Mouse (Mus musculus): Measurements from ENCODE around the gene Frem2. TPM values are rescaled to one million over a fixed set of nuclear protein-coding genes. Genes with fewer than 3 reads are reported as not detected.

Frem2 gene
- polyA plus RNA-seq, 1 experiment from 2014 or later: 4.6 TPM

- no peak overlapping the region for H3K27ac ChIP-seq
- no peak overlapping the region for H3K9ac ChIP-seq
- H3K27me3 ChIP-seq: peaks cover 42% of the 10 kb centered on the region
- H3K4me3 ChIP-seq: no peak overlapping the region
- no peak for ATAC-seq (ENCODE audit: low FRiP score)
- H3K36me3 ChIP-seq: 0 out of 2 replicates have a peak, but pooled peaks cover 3% of the 10 kb centered on the region
- peaks cover 19% of the 10 kb centered on the region for H3K4me1 ChIP-seq
- 84% methylated on average over 13 of the region's 13 CpGs for WGBS
- no peak overlapping the region for H3K4me2 ChIP-seq (replicated peaks)
- H3K9me3 ChIP-seq (replicated peaks): peaks cover 11% of the 10 kb centered on the region
These were observed 1.8 kb downstream of the Frem2 start for GRCm38 (mm10) chr3:53655343-53655742.

- Histone ChIP-seq H3K4me2 (replicated peaks) (peak overlapping the region; percentile 2; the same call in 1 of the 2 replicates), H3K9ac (no peak overlapping the region), H3K4me3 (no peak overlapping the region), H3K27ac (no peak overlapping the region; the same call in 1 of the 2 replicates), H3K4me1 (peaks cover 6% of the 10 kb centered on the region), H3K9me3 (replicated peaks) (peaks cover 11% of the 10 kb centered on the region), H3K27me3 (peaks cover 7% of the 10 kb centered on the region), H3K36me3 (0 out of 2 replicates have a peak, but pooled peaks cover 3% of the 10 kb centered on the region)
- 3% methylated on average over 8 of the region's 8 CpGs for WGBS
- ATAC-seq (ENCODE audit: low FRiP score): no peak
These were observed 7.0 kb downstream of the Frem2 start for GRCm38 (mm10) chr3:53650003-53650748.

GRCm38 (mm10) chr3:53649425-53649824, 7.7 kb downstream of the Frem2 start:
- WGBS: 52% methylated on average over 4 of the region's 4 CpGs
- H3K4me3 ChIP-seq: no peak overlapping the region
- peaks cover 6% of the 10 kb centered on the region for H3K4me1 ChIP-seq
- ATAC-seq (ENCODE audit: low FRiP score): no peak
- H3K27me3 ChIP-seq: no peaks in the 10 kb centered on the region
- peaks cover 6% of the 10 kb centered on the region for H3K9me3 ChIP-seq (replicated peaks)
- H3K4me2 ChIP-seq (replicated peaks): no peak overlapping the region
- no peak overlapping the region for H3K27ac ChIP-seq
- H3K36me3 ChIP-seq: 0 out of 2 replicates have a peak, but pooled peaks cover 3% of the 10 kb centered on the region
- H3K9ac ChIP-seq: no peak overlapping the region

- WGBS: 83% methylated on average over 4 of the region's 4 CpGs
- H3K4me3 ChIP-seq: no peak overlapping the region
These were observed 8.3 kb downstream of the Frem2 start for GRCm38 (mm10) chr3:53648902-53649301.

GRCm38 (mm10) chr3:53635948-53636347, 21.2 kb downstream of the Frem2 start:
- no peak overlapping the region for H3K27ac ChIP-seq
- H3K9ac ChIP-seq: no peak overlapping the region
- ATAC-seq (ENCODE audit: low FRiP score): no peak
- H3K9me3 ChIP-seq (replicated peaks): no peaks in the 10 kb centered on the region
- no peak overlapping the region for H3K4me2 ChIP-seq (replicated peaks)
- H3K4me1 ChIP-seq: no peaks in the 10 kb centered on the region
- H3K27me3 ChIP-seq: no peaks in the 10 kb centered on the region
- WGBS: 83% methylated on average over 3 of the region's 3 CpGs
- no peak overlapping the region for H3K4me3 ChIP-seq
- no peaks in the 10 kb centered on the region for H3K36me3 ChIP-seq

More at GRCm38 (mm10) chr3:53648902-53649301, 8.3 kb downstream of the Frem2 start:
- ATAC-seq (ENCODE audit: low FRiP score): no peak
- Histone ChIP-seq H3K4me2 (replicated peaks) (no peak overlapping the region), H3K27ac (no peak overlapping the region), H3K27me3 (no peaks in the 10 kb centered on the region), H3K9me3 (replicated peaks) (0 out of 2 replicates have a peak, but pooled peaks cover under 1% of the 10 kb centered on the region), H3K36me3 (0 out of 2 replicates have a peak, but pooled peaks cover 3% of the 10 kb centered on the region), H3K4me1 (peaks cover 6% of the 10 kb centered on the region), H3K9ac (no peak overlapping the region)

- H3K4me1 ChIP-seq: no peaks in the 10 kb centered on the region
- H3K4me3 ChIP-seq: no peak overlapping the region
- WGBS: 59% methylated on average over 14 of the region's 14 CpGs
- H3K9me3 ChIP-seq (replicated peaks): no peaks in the 10 kb centered on the region
- H3K4me2 ChIP-seq (replicated peaks): no peak overlapping the region
- no peaks in the 10 kb centered on the region for H3K36me3 ChIP-seq
- H3K27me3 ChIP-seq: no peaks in the 10 kb centered on the region
- no peak overlapping the region for H3K9ac ChIP-seq
- H3K27ac ChIP-seq: no peak overlapping the region
- ATAC-seq (ENCODE audit: low FRiP score): no peak
These were observed 26.0 kb downstream of the Frem2 start for GRCm38 (mm10) chr3:53631126-53631525.

- no peak overlapping the region for H3K4me2 ChIP-seq (replicated peaks)
- H3K36me3 ChIP-seq: no peaks in the 10 kb centered on the region
- no peak overlapping the region for H3K4me3 ChIP-seq
- no peaks in the 10 kb centered on the region for H3K9me3 ChIP-seq (replicated peaks)
- 72% methylated on average over 4 of the region's 4 CpGs for WGBS
- H3K9ac ChIP-seq: no peak overlapping the region
- ATAC-seq (ENCODE audit: low FRiP score): no peak
- H3K27me3 ChIP-seq: no peaks in the 10 kb centered on the region
- no peak overlapping the region for H3K27ac ChIP-seq
- no peaks in the 10 kb centered on the region for H3K4me1 ChIP-seq
These were observed 26.5 kb downstream of the Frem2 start for GRCm38 (mm10) chr3:53630630-53631029.

GRCm38 (mm10) chr3:53629966-53630365, 27.2 kb downstream of the Frem2 start:
- 87% methylated on average over 5 of the region's 5 CpGs for WGBS
- ATAC-seq (ENCODE audit: low FRiP score): no peak
- no peak overlapping the region for H3K9ac ChIP-seq

GRCm38 (mm10) chr3:53623222-53623621, 33.9 kb downstream of the Frem2 start:
- Histone ChIP-seq H3K9me3 (replicated peaks) (no peaks in the 10 kb centered on the region), H3K4me2 (replicated peaks) (no peak overlapping the region), H3K27ac (no peak overlapping the region), H3K4me1 (peaks cover 3% of the 10 kb centered on the region; the same call in 1 of the 2 replicates), H3K4me3 (no peak overlapping the region), H3K27me3 (no peaks in the 10 kb centered on the region), H3K36me3 (no peaks in the 10 kb centered on the region), H3K9ac (no peak overlapping the region)
- 85% methylated on average over 8 of the region's 8 CpGs for WGBS
- no peak for ATAC-seq (ENCODE audit: low FRiP score)

More at GRCm38 (mm10) chr3:53629966-53630365, 27.2 kb downstream of the Frem2 start:
- Histone ChIP-seq H3K4me2 (replicated peaks) (no peak overlapping the region), H3K9me3 (replicated peaks) (no peaks in the 10 kb centered on the region), H3K36me3 (no peaks in the 10 kb centered on the region), H3K4me3 (no peak overlapping the region), H3K27ac (no peak overlapping the region), H3K27me3 (no peaks in the 10 kb centered on the region), H3K4me1 (no peaks in the 10 kb centered on the region)

GRCm38 (mm10) chr3:53620978-53621377, 36.2 kb downstream of the Frem2 start:
- Histone ChIP-seq H3K27me3 (no peaks in the 10 kb centered on the region), H3K9me3 (replicated peaks) (no peaks in the 10 kb centered on the region), H3K4me1 (peaks cover 3% of the 10 kb centered on the region; the same call in 1 of the 2 replicates), H3K4me2 (replicated peaks) (no peak overlapping the region), H3K27ac (no peak overlapping the region), H3K36me3 (no peaks in the 10 kb centered on the region), H3K4me3 (no peak overlapping the region), H3K9ac (no peak overlapping the region)
- WGBS: 68% methylated on average over 3 of the region's 3 CpGs
- no peak for ATAC-seq (ENCODE audit: low FRiP score)

- Histone ChIP-seq H3K27me3 (no peaks in the 10 kb centered on the region), H3K9ac (no peak overlapping the region), H3K4me1 (peaks cover 3% of the 10 kb centered on the region; the same call in 1 of the 2 replicates), H3K9me3 (replicated peaks) (no peaks in the 10 kb centered on the region), H3K4me2 (replicated peaks) (no peak overlapping the region), H3K36me3 (no peaks in the 10 kb centered on the region), H3K4me3 (no peak overlapping the region), H3K27ac (no peak overlapping the region)
- 89% methylated on average over 8 of the region's 8 CpGs for WGBS
- no peak for ATAC-seq (ENCODE audit: low FRiP score)
These were observed 36.8 kb downstream of the Frem2 start for GRCm38 (mm10) chr3:53620355-53620754.

GRCm38 (mm10) chr3:53611106-53611505, 46.0 kb downstream of the Frem2 start:
- no peak for ATAC-seq (ENCODE audit: low FRiP score)
- no peaks in the 10 kb centered on the region for H3K9me3 ChIP-seq (replicated peaks)
- H3K27me3 ChIP-seq: no peaks in the 10 kb centered on the region
- H3K4me3 ChIP-seq: no peak overlapping the region
- H3K4me1 ChIP-seq: no peaks in the 10 kb centered on the region
- H3K36me3 ChIP-seq: no peaks in the 10 kb centered on the region
- no peak overlapping the region for H3K27ac ChIP-seq
- H3K4me2 ChIP-seq (replicated peaks): no peak overlapping the region
- no peak overlapping the region for H3K9ac ChIP-seq
- 81% methylated on average over 3 of the region's 3 CpGs for WGBS

- ATAC-seq (ENCODE audit: low FRiP score): no peak
- no peak overlapping the region for H3K9ac ChIP-seq
- peaks cover 4% of the 10 kb centered on the region; the same call in 1 of the 2 replicates for H3K9me3 ChIP-seq (replicated peaks)
- WGBS: 34% methylated on average over 4 of the region's 4 CpGs
- H3K27ac ChIP-seq: no peak overlapping the region
- H3K4me3 ChIP-seq: no peak overlapping the region
- no peaks in the 10 kb centered on the region for H3K36me3 ChIP-seq
- H3K4me2 ChIP-seq (replicated peaks): no peak overlapping the region
- H3K4me1 ChIP-seq: no peaks in the 10 kb centered on the region
- H3K27me3 ChIP-seq: no peaks in the 10 kb centered on the region
These were observed 47.3 kb downstream of the Frem2 start for GRCm38 (mm10) chr3:53609851-53610250.

Measured in hindbrain, embryonic 12.5 days (tissue).